Mouse (Mus musculus) heart, postnatal 4 days (tissue): Measurements from ENCODE around the gene Rnf223. TPM values are rescaled to one million over a fixed set of nuclear protein-coding genes. Genes with fewer than 3 reads are reported as not detected.
A peak's percentile ranks its signal among the peaks of the same experiment; 100 is the strongest.
"Not testable (repeated sequence)": the region's sequence is repeated elsewhere in the genome, so short reads cannot be mapped to it uniquely, and the experiment has no call there.

ENCODE experiments used
- DNase-seq: peaks from one replicate; pipeline ENCODE4 v3.0.0; 2021
- total RNA-seq, 2 experiments: library from RNA; stranded (reverse); gene quantifications; 2 replicates each; pipeline ENCODE4 v1.2.3; 2021

Gene Rnf223
- total RNA-seq, 2 experiments from 2014 or later, result 0.25 TPM; not detected in 1

DNA sequence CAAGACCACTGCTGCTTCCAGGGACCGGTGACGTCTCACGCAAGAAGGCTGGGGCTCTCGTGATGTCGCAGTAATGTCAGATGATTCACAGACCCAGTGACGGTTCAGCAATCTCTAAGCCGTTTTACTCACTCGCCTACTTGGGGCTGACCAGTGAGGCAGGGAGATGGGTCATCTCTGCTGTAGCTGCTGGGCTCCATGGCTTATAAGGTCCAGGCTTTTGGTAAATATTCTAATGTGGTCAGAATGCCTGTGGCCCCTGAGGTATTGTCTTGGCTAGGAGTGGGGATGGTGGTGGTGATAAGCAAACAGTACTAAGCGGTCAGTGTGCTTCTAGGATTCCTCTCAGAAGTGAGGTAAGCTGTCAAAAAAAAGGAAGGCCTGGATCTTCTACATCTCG is 627 bp downstream of the Rnf223 start:
- DNase-seq, result no peak

DNA sequence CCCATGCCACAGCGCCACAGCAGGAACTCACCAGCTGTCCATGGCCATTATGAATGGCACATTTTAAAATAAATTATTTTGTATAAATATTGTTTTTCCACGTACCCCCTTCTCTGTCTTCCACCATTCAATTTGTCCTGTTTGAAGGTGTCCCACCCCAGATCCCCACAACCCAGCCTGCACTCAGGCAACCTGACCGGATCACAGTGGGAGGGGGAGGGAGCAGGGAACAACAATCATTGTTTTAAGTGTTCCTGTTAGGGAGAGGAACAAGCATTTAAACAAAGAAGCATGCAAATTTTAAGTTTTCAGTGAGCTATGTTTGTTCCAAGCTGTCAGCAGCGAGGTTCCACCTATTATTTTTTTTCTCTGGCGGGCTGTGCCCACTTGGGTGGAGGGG is 3.0 kb downstream of the Rnf223 start:
- no peak for DNase-seq

DNA sequence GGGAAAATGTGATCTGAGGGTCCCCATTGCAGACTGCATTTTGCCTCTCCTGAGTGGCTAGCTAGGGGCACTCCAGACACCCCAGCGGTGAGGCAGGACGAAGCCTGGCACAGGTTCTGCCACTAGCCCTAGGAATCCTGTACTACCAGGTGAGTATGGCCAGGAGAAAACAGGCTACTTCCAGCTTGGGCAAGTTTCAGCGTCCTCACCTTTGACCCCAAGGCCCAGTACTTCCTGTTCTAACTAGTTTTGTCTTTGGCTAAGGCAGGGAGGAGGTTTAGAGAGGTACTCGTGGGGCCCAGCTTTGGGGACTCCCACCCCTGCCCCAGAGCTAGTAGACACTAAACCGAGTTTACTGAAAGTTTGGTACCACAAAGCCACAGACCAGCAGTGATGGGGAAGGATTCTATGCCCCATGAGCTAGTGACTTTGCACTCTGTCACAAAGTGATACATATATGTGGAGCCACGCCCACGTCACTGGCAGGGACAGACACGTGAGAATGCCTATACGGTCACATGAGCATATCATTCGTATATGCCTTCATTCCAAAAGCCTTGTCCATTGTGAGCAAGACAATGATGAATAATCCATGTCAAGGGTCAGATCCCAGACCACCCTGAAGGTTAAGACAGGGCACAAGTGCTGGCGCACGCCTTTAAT is 3.8 kb downstream of the Rnf223 start:
- DNase-seq, result no peak

DNA sequence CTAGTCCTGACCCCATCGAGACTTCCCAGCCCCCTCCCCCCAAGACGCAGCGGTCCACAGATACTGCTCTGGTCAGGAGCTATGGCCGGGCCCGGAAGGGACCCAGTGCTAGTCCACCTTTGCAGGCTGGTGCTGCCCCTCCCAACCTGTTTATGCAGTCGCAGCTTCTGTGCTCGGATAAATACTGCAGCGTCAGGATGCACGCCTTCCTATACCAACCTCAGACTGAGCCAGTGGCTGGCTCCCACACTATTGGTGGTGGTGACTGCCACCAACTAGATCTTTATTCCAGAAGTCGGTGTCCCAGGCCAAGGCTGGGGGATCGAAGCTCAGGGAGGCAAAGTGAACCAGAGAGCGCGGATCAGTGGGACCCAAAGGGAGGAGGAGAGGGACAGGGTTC is 4.8 kb downstream of the Rnf223 start:
- no peak for DNase-seq

DNA sequence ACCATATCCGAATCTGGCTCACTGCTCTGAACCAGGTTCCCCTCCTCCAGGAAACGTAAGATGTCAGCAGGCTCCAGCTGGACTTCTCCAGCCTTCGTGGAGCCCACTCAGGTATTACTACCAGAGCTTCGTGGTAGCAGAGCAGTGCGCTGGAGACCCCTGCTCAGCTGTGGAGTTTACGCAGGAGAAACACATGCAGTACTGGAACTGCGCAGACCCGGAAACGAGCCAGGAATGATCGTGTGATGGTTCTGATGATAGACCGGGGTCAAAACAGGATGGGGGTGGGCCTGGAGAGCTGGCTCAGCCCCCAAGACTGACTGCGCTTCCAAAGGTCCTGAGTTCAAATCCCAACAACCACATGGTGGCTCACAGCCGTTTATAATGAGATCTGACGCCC is 5.5 kb downstream of the Rnf223 start:
- DNase-seq, result no peak

DNA sequence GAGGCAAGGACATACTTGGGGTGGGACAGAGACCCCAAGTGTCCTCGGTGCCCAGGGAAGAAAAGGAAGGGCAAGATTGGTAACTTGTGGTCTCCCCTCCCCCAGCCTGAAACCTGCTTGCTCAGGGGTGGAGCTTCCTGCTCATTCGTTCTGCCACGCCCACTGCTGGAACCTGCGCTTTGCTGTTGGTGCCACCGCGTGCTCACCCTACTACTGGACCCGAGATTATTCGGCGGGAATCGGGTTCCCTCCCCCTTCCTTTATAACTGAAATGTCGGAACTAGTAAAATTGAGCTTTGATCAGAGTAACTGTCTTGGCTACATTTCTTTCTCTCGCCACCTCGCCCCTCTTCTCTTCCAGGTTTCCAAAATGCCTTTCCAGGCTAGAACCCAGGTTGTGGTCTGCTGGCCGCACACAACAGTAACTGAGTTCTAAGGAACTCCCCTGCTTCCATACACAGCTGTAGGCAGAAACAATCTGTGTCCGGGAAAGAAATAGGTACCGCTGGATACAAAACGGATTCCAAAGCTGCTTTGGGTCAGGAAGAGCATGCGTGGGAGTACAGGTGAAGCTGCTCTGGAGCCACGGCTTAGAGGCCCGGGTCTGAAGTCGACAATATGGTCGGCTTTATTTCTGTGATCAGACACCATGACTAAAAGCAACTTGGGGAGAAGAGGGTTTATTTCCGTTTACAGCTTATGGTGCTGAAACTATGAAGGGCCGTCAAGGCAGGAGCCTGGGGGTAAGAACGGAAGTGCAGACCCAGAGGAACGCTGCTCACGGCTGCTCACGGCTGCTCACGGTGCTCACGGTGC is 6.2 kb downstream of the Rnf223 start:
- DNase-seq, result no peak

DNA sequence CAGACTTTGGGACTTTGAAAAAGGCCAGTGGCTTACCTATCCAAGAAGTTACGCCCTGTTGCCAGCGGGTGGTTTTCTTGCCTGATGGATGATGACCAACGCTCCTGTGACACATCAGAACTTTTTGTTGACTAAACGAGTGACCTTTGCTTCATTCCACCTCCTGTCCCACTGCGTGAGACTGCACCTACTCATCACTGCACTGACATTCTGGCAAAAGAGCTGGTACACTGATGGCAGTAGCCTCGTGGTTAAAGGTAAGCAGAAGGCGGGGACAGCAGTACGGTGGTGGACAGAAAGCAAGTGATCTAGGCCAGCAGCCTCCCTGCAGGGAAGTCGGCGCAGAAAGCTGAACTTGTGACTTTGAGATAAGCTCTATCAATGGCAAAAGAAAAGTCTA is 20.6 kb downstream of the Rnf223 start:
- not testable (repeated sequence) for DNase-seq

DNA sequence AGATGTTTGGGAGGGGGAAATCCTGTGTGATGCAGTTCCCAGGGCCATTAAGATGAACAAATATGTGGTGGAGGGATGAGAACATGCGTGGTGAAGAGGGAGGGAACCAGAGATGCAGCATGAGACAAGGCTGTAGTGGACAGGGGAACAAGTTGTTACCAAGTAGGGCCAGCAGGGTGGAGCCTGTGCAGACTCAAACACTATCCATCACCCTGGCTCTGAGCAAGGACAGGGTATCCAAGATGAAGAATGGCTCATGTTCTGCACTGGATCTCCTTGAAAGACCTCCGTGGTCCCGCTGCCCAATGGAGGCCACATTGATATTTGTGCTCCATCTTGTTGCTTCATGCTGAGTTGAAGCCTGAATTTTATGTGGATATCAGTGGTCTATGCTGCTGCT is 24.5 kb downstream of the Rnf223 start:
- DNase-seq, result no peak

DNA sequence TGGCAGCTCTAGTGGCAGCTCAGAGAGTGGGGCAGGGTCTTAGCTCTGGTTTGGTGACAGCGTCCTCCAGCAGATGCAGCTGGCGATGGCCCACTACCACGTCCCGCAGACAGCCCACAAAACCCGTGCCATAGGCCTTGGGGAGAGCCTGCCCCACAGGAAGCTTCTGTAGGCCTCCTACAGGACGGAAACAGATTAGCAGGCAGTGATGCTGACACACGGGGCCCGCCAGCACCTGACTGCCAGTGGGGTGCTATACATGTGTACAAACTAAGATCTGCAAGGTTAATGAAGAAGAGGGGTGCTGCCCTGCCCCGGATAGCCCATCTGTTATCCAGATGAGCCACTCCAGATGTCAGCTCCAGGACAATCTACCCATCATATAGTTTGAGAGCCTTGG is 36.2 kb downstream of the Rnf223 start:
- DNase-seq, result no peak

DNA sequence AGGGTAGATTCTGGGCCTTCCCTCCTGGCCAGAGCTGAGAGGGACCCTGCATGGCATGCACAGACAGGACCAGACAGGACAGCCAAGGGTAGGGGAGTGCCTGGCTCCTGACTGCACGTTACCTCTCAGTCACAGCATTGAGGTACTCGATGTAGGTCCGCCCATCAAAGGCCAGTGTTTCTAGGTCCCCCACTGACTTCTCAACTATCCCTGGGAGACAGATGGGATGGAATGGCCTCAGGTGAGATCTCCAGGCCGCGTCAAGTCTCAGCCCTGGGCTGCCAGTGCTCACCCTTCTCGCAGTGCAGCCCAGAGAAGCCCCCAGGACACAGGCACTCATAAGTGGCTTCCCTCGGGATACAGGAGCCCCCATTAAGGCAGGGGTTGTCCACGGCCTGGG is 38.3 kb downstream of the Rnf223 start:
- no peak for DNase-seq

DNA sequence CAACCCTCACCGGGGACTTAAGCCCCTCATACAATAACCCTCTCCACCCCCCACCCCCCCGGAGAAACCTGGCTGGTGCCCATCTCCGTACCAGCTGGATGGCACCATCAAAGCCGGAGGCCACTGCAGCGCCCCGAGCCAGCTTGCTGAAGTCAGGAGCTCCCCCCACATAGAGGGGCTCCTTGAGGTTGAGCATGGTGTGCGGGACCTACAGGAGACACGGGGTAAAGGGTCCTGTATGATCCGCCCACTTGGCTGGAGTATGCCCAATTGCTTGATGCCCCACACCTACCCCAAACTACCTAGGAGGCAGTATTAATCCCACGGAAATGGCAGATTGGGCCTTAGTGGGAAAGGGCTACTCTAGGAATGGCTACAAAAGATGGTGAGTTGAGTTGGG is 38.8 kb downstream of the Rnf223 start:
- no peak for DNase-seq

DNA sequence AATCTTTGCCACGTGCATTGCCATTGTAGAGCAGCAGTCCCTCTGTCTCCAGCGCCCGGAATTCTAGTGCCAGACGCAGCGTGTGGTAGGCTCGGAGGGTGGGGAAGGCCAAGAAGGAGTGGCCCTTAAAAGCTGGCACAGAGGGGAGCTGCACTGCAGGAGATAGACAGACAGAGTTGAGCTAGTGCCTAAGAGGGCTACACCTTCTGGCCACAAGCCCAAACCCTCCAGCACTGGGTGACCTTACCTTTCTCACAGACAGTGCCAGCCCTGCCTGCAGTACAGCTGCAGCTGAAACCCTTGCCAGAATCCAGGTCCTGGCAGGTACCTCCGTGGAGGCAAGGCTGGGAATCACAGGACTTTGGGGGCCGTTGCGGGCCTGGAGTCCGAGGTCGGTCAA is 41.5 kb downstream of the Rnf223 start:
- peak; percentile 51 for DNase-seq

DNA sequence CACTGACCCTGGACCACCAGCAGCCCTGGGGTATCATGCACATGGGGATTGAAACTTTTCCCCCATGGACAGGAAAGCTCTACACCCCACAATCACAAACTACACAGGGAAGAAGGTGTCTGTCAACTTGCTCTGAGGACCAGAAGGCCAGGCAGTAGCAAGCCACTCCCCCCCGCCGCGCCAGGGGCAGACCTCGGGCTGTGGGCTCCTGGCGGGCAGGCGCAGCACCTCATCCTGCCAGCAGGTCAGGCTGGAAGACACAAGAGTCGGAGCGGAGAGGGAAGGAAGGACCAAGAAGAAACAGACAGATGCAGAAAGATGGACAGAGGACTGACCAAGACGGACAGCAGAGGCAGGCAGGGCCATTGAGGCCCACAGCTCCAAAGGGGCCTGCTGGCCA is 47.3 kb downstream of the Rnf223 start:
- no peak for DNase-seq

Other genes with a start within 250 kb of the Rnf223 start
- gene Pusl1, start 238.7 kb upstream of the Rnf223 start, total RNA-seq, result 10 to 100 TPM; 18.3 to 23.1 TPM
- 10 to 100 TPM; 16.9 to 21.4 TPM for gene Acap3, start 238.7 kb upstream of the Rnf223 start, total RNA-seq
- gene Ube2j2, start 186.7 kb upstream of the Rnf223 start, total RNA-seq, result 10 to 100 TPM; 72.4 to 81.4 TPM
- 10 to 100 TPM; 14.7 to 15.2 TPM for gene C1qtnf12, start 168.2 kb upstream of the Rnf223 start, total RNA-seq
- 1 to 10 TPM; 4.1 to 4.5 TPM for gene B3galt6, start 137.9 kb upstream of the Rnf223 start, total RNA-seq
- gene Sdf4, start 137.6 kb upstream of the Rnf223 start, total RNA-seq, result 100 to 1,000 TPM; 107 to 109 TPM
- gene Tnfrsf4, start 116.7 kb upstream of the Rnf223 start, total RNA-seq, result under 1 TPM; 0.34 to 0.62 TPM
- under 1 TPM in 1 of 2 experiments, not detected in 1; 0.29 TPM for gene Tnfrsf18, start 104.3 kb upstream of the Rnf223 start, total RNA-seq
- under 1 TPM; 0.16 to 0.55 TPM for gene Ttll10, start 71.1 kb upstream of the Rnf223 start, total RNA-seq
- 1 to 10 TPM; 7.3 to 9.4 TPM for gene 9430015G10Rik, start 20.5 kb upstream of the Rnf223 start, total RNA-seq
- gene Agrn, start 67.0 kb downstream of the Rnf223 start, total RNA-seq, result 100 to 1,000 TPM; 112 TPM
- gene Isg15, start 70.3 kb downstream of the Rnf223 start, total RNA-seq, result 1 to 10 TPM; 1.3 to 1.4 TPM
- 1 to 10 TPM; 7.6 to 7.7 TPM for gene AW011738, start 72.8 kb downstream of the Rnf223 start, total RNA-seq
- 100 to 1,000 TPM in 1 of 2 experiments, 10 to 100 TPM in 1; 91.2 to 106 TPM for gene Perm1, start 85.4 kb downstream of the Rnf223 start, total RNA-seq
- 10 to 100 TPM in 1 of 2 experiments, 1 to 10 TPM in 1; 9.1 to 10.2 TPM for gene Plekhn1, start 104.3 kb downstream of the Rnf223 start, total RNA-seq
- 10 to 100 TPM; 25.2 to 25.4 TPM for gene Noc2l, start 105.5 kb downstream of the Rnf223 start, total RNA-seq
- under 1 TPM; 0.16 to 0.29 TPM for gene Samd11, start 125.1 kb downstream of the Rnf223 start, total RNA-seq
- gene Vmn2r-ps159, start 200.6 kb downstream of the Rnf223 start, total RNA-seq, result not detected